Mouse (Mus musculus) retina, postnatal 1 day (tissue): ENCODE data around the gene Tmem120b.

Source experiments
- DNase-seq: peaks from one replicate; pipeline ENCODE4 v3.0.0-alpha.2; 2012

Gene Tmem120b

GRCm38 (mm10) chr5:123162942-123163341, 94.7 kb downstream of the Tmem120b start:
- peak; percentile 32 for DNase-seq

- no peak for DNase-seq
Measured at GRCm38 (mm10) chr5:123166437-123166836, 98.2 kb downstream of the Tmem120b start.
